Comparison of ENCODE assay signal across 16 mouse cellular contexts in the genomic region with DNA sequence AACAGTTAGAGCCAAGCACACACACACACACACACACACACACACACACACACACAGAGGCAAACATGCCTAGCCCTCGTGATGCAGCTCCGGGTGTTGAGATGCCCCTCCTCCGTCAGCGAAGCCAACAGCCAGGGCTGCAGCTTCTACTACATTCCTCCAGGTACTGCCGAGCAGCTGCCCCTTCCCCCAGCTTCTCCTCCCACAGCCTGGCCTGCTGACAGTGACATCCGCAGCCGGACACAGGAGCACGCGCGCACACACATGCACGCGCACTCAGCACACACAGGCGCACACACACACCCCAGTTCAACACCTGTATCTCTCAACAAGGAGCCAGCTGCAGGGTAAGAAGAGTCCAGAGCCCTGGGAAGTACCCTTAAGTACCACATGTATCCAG. TPM values are rescaled to one million over a fixed set of nuclear protein-coding genes. Genes with fewer than 3 reads are reported as not detected.
DNase-seq lines count a peak whose midpoint lies in the region; ATAC-seq and TF ChIP-seq lines count a peak whose summit lies in the region.
"Had no signal": no experiment of that assay in that cellular context is flagged by ENCODE, and none has a peak within 500 bp of the region (broad histone marks: within the 10 kb centered on the region; RNA-seq: fewer than 3 reads in every experiment).

No protein-coding gene starts in this region.

- peaks cover 9% of the 10 kb centered on the region for H3K4me1 ChIP-seq in cortical plate, adult 2 months (ENCODE audit: control insufficient read depth, insufficient read depth, low read length)
- peaks cover 59% of the 10 kb centered on the region for H3K4me1 ChIP-seq in hindbrain, embryonic 12.5 days
- peaks cover 80% of the 10 kb centered on the region for H3K4me1 ChIP-seq in neural tube, embryonic 13.5 days (replicated peaks)
- H3K4me1 ChIP-seq: liver, embryonic 15.5 days had no signal

- peak overlapping the region; percentile 79 for H3K4me3 ChIP-seq in left cerebral cortex, adult 2 months
- peak overlapping the region; percentile 84 for H3K4me3 ChIP-seq in cortical plate, adult 2 months (ENCODE audit: insufficient read depth, low read length)
- H3K4me3 ChIP-seq in hindbrain, embryonic 12.5 days, result peak overlapping the region; percentile 47
- peak overlapping the region; percentile 62 for H3K4me3 ChIP-seq in neural tube, embryonic 13.5 days
- H3K4me3 ChIP-seq: liver, embryonic 15.5 days; myocyte had no signal

- peak overlapping the region; percentile 95 for H3K27ac ChIP-seq in left cerebral cortex, adult 2 months
- H3K27ac ChIP-seq in cortical plate, adult 2 months (ENCODE audit: insufficient read depth, low read length), result peak overlapping the region; percentile 96; the same call in 1 of the 2 replicates
- no peak overlapping the region for H3K27ac ChIP-seq in hindbrain, embryonic 12.5 days
- 0 out of 2 replicates have a peak overlapping the region, but pooled peaks have one; percentile 75 for H3K27ac ChIP-seq in neural tube, embryonic 13.5 days (replicated peaks)
- H3K27ac ChIP-seq: limb, embryonic 12.5 days; liver, embryonic 15.5 days; macrophage had no signal

- peak; percentile 58; the same call in 1 of the 2 replicates for TF ChIP-seq POLR2A in cortical plate, adult 2 months (IDR thresholded peaks at IDR 0.05; ENCODE audit: extremely low read depth, insufficient read depth, low read length)

- H3K4me2 ChIP-seq in hindbrain, embryonic 12.5 days (replicated peaks), result peak overlapping the region; percentile 71
- peak overlapping the region; percentile 83 for H3K4me2 ChIP-seq in neural tube, embryonic 13.5 days
- H3K4me2 ChIP-seq: limb, embryonic 12.5 days; liver, embryonic 15.5 days had no signal

- ATAC-seq in hindbrain, embryonic 12.5 days (ENCODE audit: low FRiP score), result no peak
- no peak for ATAC-seq in neural tube, embryonic 13.5 days (ENCODE audit: low read depth)
- ATAC-seq: activated CD4-positive, CD25-positive, alpha-beta regulatory T cell, adult 4 months; inflammation-experienced regulatory T-cells, adult 6 months had no signal

- DNase-seq in left cerebral cortex, adult 2 months (ENCODE audit: extremely low spot score in 1 of 2, low spot score in 2 of 2), result peak in 1 of 2 experiments; percentile 54
- no peak for DNase-seq in left cerebral cortex, adult 8-10 months (ENCODE audit: low spot score in 2 of 2)
- no peak for DNase-seq in lung, postnatal 36 days
- no peak for DNase-seq in urinary bladder, adult 2 months (ENCODE audit: low spot score)
- DNase-seq in thymus, postnatal 25 days, result no peak
- DNase-seq: heart, adult 11 months had no signal

- no peaks in the 10 kb centered on the region for H3K36me3 ChIP-seq in hindbrain, embryonic 12.5 days
- no peaks in the 10 kb centered on the region for H3K36me3 ChIP-seq in neural tube, embryonic 13.5 days
- H3K36me3 ChIP-seq: limb, embryonic 12.5 days; liver, embryonic 15.5 days had no signal

- H3K27me3 ChIP-seq in hindbrain, embryonic 12.5 days, result peaks cover 90% of the 10 kb centered on the region
- H3K27me3 ChIP-seq in neural tube, embryonic 13.5 days, result peaks cover 71% of the 10 kb centered on the region

- intact Hi-C loops in left cerebral cortex, adult 2 months (cut with DNase I), result loop anchor here (10.0 kb wide), 1 partner anchor 282 kb away; no protein-coding TSS in a partner anchor

- 54% methylated on average over 13 of the region's 13 CpGs for WGBS in hindbrain, embryonic 12.5 days
- 56% methylated on average over 13 of the region's 13 CpGs for WGBS in neural tube, embryonic 13.5 days

- no peak for TF ChIP-seq CTCF in left cerebral cortex, adult 2 months (IDR thresholded peaks at IDR 0.05)
- TF ChIP-seq CTCF in cortical plate, adult 2 months (IDR thresholded peaks at IDR 0.05; ENCODE audit: extremely low read depth, insufficient read depth, low read length), result no peak

- no peak overlapping the region for H3K9ac ChIP-seq in hindbrain, embryonic 12.5 days
- peak overlapping the region; percentile 81 for H3K9ac ChIP-seq in neural tube, embryonic 13.5 days
- H3K9ac ChIP-seq: limb, embryonic 12.5 days; liver, embryonic 15.5 days had no signal

- no peaks in the 10 kb centered on the region for H3K9me3 ChIP-seq in hindbrain, embryonic 12.5 days (replicated peaks)
- no peaks in the 10 kb centered on the region for H3K9me3 ChIP-seq in neural tube, embryonic 13.5 days
- H3K9me3 ChIP-seq: limb, embryonic 12.5 days; liver, embryonic 15.5 days had no signal

RNA-seq across cellular contexts. Expression of gene Elfn2, which starts 1.6 kb away (rescaled TPM):
- total RNA-seq in left cerebral cortex, adult 2 months (2021), result 100 to 1,000 TPM; 144 to 177 TPM
- total RNA-seq in left cerebral cortex, adult 8-10 months (2022), result 100 to 1,000 TPM; 136 to 151 (median 145) TPM
- 59.2 and 65.2 TPM in 2 replicates for polyA plus RNA-seq in cortical plate, adult 2 months (2012; rRNA removed)
- polyA plus RNA-seq in hindbrain, embryonic 12.5 days (2016; fragmentation: Nextera tagmentation; extraction: Ambion mirVana), result 2.4 and 2.5 TPM in 2 replicates
- polyA plus RNA-seq in neural tube, embryonic 13.5 days (2015; fragmentation: Nextera tagmentation; extraction: Ambion mirVana), result 5.5 and 6.0 TPM in 2 replicates
- 0.03 and 0.04 TPM in 2 replicates for polyA plus RNA-seq in urinary bladder, adult 2 months (2012; rRNA removed)
- total RNA-seq: common myeloid progenitor, adult 5-6 weeks had no signal
- polyA plus RNA-seq: activated CD4-positive, CD25-positive, alpha-beta regulatory T cell, adult 4 months; liver, embryonic 15.5 days; macrophage had no signal

RNA-seq across cellular contexts. Expression of gene Mfng, which starts 56.3 kb away (rescaled TPM):
- total RNA-seq in left cerebral cortex, adult 2 months (2021), result 1 to 10 TPM; 5.0 to 6.2 TPM
- 1 to 10 TPM; 4.2 to 8.9 (median 6.4) TPM for total RNA-seq in left cerebral cortex, adult 8-10 months (2022)
- polyA plus RNA-seq in cortical plate, adult 2 months (2012; rRNA removed), result 5.8 and 6.3 TPM in 2 replicates
- 51.7 and 58.0 TPM in 2 replicates for polyA plus RNA-seq in hindbrain, embryonic 12.5 days (2016; fragmentation: Nextera tagmentation; extraction: Ambion mirVana)
- 34.2 and 34.4 TPM in 2 replicates for polyA plus RNA-seq in neural tube, embryonic 13.5 days (2015; fragmentation: Nextera tagmentation; extraction: Ambion mirVana)
- 8.0 and 9.2 TPM in 2 replicates for polyA plus RNA-seq in urinary bladder, adult 2 months (2012; rRNA removed)
